Mouse (Mus musculus): Measurements from ENCODE around the gene Ccdc146.
A peak's percentile ranks its signal among the peaks of the same experiment; 100 is the strongest.

Gene Ccdc146

DNA sequence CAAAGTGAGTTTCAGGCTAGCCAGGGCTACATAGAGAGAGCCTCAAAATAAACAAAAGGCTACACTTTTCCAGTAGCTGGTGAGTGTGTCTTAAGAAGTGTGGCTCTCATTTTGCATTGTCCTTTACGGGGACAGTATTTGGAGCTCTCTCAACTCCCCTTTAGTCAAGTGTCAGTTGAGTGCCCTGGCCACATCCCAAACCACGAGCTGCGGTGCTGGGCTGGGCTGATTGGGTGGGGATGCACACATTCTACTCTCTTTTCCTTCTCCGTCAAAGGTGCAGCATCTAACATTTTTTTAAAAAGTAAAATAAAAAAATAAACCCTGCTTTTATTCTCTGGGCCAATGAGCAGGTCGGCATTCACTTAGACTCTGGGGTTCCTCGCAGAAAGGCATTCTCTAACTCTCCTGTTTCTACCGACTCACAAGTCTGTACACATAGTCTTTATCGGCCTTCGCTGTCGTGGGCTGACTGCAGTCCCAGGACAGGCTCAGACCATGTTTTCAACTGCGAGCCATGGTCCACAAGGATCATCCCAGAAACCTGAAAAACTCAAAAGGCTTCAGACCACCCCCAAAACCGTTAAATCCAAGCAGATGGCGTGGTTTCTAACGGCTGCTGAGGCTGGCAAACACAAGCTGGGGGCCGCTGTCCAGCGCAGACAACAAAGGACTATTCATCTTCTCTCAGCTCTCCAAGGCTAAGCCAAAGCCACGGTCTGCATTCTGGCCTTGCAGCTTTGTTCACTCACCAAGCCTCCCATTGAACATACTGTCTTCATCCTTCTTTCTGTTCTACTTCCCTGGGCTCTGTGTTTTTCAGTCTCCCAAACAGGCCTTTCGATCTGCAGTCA lies 161.0 kb downstream of the Ccdc146 start:
- DNase-seq, result no peak

DNA sequence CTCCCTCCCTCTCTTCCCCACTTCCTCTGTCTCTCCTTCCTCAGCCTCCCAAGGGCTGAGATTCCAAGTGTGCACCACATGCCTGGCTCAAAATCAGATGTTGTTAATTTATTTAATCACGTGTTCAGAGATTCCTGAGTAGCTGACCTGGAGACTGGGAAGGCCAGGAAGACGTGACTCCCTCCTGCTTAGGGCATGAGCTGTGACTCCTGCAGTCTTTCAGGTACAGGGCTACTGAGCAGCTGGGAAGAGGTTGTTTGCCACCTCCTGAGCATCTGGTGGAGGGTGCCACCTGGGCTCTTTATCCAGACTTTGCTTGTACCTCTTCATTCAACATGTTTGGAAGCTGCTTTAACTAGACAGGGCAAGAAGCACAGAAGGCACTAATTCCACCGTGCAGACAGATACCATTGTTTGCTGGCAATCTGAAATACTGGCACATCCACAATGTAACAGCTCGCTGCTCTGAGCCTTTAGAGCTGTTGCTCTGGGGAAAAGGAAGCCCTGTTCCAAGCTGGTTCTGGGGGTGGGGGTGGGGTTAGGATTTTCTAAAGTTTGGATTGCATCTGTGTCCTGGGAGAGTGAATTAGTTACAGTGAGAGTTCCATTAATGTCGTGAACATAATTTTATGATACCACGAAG lies 163.2 kb downstream of the Ccdc146 start:
- DNase-seq, result no peak

- DNase-seq, result no peak
These were observed 163.7 kb downstream of the Ccdc146 start for GRCm38 (mm10) chr5:21260746-21261145.

DNA sequence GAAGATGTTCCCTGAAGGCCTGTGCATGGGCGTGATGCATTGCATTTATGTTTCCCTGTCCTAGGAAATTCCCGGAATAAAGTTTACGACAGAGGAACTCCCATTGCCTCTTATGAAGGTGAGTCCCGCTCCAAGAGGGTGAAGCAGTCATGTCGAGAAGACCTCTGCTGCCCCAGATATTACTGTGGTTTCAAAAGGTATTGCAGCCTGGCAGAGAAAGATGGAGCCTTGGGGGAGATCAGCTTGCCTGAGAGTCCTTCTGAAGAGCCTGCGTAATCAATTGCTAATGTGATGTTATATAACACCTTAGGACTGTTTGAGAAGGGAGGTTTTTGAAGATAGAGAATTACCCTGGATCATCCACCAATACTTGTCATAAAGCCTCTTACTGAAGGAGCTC lies 166.7 kb downstream of the Ccdc146 start:
- DNase-seq, result no peak

DNA sequence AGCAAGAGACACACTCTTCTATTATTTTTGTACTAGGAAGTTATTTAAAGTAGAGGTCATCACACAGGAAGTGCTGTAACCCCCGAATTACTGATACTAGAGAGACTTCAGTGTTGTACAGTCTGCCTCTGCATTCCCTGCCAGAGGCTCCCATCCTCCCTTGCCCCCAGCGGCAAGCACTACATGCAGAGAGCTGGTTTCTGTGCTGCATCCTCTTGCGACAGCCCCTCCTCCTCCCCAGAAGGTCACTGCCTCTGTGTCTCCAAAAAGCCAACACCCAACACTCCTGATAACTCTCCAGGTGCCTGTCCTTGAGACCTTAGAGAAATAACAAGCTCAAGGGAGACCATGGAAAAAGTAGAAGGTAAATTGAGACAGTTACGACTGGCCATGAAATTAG lies 167.4 kb downstream of the Ccdc146 start:
- no peak for DNase-seq

GRCm38 (mm10) chr5:21255551-21256132 lies 168.8 kb downstream of the Ccdc146 start:
- DNase-seq, result no peak

DNA sequence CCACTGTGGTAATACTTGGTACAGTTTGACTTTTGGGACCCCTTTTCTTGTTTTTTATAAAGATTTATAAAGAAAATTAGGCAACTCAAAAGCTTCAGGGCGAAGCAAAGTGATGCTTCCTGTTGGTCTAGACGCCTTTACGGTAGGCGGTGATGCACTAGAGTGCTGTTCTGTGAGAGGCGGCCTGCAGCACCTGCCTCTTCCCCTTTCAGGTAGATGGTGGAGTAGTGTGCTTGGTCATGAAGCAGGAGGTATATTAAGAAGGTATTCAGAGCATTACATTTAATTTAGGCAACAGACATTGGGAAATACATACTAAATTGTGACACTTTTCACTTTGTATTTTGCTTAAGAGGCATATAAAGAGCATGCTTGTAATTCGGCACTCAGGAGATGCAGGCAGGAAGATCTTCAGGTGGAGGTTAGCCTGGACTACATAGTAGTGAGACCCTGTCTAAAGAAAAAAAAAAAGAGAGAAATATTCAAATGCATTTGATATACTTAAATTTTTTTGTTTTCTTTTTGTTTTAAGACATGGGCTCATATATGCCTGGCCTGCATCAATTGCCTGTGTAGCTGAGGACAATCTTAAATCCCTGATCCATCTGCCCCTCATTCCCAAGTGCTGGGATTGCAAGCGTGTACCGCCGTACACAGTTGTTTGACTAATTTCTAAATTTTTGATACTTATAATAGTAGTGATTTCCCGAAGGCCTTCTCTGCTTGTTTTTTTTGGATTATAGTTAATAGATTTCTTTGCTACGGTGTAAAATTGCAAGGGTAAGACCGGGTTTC lies 169.5 kb downstream of the Ccdc146 start:
- DNase-seq, result no peak

GRCm38 (mm10) chr5:21248834-21249233 lies 175.6 kb downstream of the Ccdc146 start:
- no peak for DNase-seq

DNA sequence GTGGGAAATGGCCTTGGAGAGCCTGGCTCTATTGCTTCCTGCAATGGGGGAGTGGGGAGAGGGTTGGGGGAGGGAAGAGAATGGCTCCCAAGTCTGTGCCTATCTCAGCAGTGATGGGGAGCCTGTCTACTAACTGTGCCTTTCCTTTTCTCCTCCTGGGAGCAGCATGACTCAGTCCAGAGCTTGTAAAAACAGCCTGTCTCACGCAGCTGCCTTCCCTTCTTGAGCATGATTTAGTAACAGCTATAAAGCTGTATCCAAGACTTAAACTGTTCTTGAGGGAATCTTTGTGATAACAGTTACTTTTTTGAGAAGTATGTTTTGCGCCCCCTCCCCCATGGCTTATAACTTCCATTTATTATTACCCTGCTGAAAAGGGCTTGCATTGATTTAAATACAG lies 176.6 kb downstream of the Ccdc146 start:
- peak; percentile 12 to 35 for DNase-seq

- no peak for DNase-seq
These were observed 177.7 kb downstream of the Ccdc146 start for GRCm38 (mm10) chr5:21246794-21247193.

- no peak for DNase-seq
These were observed 179.2 kb downstream of the Ccdc146 start for GRCm38 (mm10) chr5:21245241-21245640.

DNA sequence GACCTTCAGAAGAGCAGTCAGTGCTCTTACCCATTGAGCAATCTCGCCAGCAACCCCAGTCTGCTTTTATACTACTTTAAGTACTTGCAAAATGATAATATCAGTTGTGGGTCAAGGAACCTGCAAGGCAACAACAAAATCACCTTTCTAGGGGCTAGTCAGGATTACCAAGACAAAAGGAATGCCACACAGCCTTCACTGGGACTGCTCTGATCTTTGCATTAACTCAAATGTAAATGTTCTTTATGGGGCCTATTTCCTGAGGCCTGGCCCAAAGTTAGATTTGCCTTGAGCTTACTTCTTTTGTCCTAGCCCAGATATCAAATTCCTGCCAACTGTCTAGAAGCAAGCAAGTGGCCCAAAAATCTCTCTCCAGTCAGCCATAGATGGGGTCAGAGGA lies 179.9 kb downstream of the Ccdc146 start:
- no peak for DNase-seq
